Mouse (Mus musculus) lung, postnatal 14 days (tissue): ENCODE measurements around the gene Rhox9.
"Not testable (repeated sequence)": the region's sequence is repeated elsewhere in the genome, so short reads cannot be mapped to it uniquely, and the experiment has no call there.

Experiments used
- DNase-seq: peaks from one replicate; pipeline ENCODE4 v3.0.0; 2021

Gene Rhox9

DNA sequence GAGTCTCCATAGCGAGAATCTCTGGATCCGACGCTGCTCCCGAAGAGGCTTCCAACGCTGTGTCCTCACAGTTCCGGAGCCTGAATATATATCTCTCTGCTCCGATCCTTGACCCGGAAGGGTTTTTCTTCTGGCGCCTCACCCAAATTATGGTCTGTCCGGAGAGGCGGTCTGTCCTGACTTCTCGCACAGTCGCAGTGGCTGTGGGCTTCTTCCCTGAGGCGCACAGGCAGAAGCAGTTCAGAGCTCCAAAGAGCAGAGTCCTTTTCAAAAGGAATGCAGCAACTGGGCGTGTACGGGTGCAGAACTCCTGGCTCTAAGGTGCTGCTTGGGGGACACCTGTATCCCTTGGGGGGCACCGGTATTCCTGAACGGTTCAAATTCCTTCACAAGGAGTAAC lies at the start of gene Rhox9:
Gene Rhox9 (minus strand): TSS at position 101 of the 400 bp plus-strand sequence.
- not testable (repeated sequence) for DNase-seq

DNA sequence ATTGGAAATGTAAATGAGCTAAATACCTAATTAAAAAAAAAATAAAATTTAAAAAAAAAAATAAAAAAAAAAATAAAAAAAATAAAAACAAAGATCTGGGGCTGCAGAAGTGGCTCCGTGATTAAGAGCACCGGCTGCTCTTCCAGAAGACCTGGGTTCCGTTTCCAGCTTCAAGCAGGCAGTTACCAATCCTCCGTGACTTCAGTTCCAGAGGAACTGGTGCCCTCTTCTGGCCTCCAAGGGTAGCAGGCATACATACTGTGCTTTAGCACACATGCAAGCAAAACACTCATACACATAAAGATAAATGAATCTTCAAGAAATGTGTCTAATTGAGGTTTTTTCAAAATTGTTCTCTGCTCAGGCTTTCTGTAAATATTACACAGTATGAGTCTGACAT lies 14.7 kb upstream of the Rhox9 start:
- DNase-seq, result no peak

DNA sequence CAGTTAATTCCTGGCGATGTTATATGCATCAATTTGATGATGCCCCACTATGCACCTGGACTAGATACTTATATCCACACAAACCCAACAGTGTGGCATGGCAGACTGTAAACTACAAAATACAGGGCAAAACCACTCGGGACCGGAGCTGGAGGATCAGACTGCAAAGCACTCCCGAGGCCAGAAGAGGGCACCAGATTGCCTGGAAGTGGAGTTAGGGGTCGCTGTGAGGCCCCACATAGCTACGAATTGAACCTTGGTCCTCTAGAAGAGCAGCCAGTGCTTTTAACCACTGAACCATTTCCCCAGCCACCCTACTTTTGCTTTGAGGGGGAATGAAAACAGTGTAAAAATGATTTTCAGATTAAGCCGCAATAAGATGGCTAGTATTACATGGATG lies 7.0 kb upstream of the Rhox9 start:
- DNase-seq, result no peak

DNA sequence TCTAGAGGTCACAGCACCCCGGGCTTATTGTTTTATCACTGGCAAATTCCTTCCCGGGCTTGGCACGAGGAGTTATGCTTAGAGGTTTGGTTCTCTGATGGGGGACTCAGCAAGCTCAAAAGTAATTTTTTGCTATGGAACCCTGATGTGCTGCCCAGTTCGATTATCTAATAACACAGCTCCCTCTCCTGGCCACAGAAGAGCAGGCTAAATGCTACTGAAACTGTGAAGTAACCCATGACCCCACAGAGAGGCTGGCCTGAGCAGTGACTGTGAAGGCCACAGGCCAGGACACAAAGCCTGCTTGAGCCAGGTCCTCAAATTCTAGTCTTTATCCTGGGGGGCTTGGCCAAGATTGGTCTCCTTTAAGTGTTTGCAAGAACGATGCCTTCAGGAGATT lies 2.2 kb upstream of the Rhox9 start:
- DNase-seq, result no peak

DNA sequence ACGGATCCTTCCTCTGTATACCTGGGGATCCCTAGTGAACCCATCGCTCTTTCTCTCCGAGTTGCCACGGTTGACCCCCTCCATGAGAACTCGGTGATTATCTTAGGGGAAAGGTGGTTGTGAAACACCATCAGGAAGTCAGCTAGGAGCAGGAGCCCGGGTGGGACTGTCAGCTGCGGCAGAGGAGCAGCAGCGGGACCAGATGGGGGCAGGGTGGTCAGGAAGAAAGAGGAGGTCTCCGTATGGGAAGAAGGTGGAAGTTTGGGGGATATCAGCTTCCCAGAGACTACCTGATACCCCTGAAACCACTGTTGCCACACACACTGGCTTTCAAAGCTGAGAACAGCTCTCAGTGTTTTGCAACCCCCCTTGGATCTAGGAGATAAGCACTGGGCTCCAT lies 4.4 kb downstream of the Rhox9 start, which contains the start of gene Rhox7b:
Gene Rhox7b (minus strand): TSS at position 101 of the 400 bp plus-strand sequence.
- not testable (repeated sequence) for DNase-seq

DNA sequence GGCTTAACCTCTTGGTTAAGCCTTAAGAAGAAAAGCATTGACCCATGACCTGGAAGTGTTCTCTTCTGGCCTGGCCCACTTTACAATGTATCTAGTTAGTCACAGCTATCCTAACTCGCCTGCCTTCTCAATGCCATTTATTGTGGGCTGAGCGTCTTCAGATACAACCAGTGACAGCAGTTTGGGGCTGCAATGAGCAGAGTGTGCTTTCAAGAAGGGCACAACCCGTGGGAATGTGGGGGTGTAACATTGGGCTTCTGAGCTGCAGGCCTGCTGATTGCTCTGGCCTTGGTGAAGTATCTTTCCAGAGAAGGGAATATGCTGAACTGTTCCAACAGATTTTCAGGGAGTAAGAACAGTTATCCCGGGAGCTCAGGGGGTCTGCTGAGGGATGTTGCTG lies 22.7 kb downstream of the Rhox9 start, which contains the start of gene Rhox8:
Gene Rhox8 (minus strand): TSS at position 101 of the 400 bp plus-strand sequence.
- DNase-seq, result no peak

DNA sequence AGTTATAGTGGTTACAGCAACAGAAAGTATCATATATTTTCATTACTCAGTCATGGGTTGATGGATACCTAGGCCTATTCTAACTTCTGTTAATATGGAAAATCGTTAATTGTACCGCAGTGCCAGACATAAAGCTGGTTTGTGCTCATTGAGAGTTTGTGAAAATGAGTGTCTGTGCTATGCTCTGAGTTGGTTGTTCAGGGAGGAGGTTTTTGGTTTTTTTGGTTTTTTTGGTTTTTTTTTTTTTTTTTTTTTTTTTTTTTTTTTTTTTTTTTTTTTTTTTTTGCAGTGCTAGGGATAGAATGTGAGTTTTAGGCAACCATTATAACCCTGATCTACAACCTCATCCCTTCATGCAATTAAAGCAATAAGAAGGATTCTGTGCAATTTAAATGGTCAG lies 29.9 kb downstream of the Rhox9 start:
- no peak for DNase-seq
